Mouse (Mus musculus) megakaryocyte, embryonic 14.5 days (primary cell): Measurements from ENCODE around the gene Mstn.

Experiments used
- FLI1 ChIP-seq: IDR thresholded peaks from 2 replicates; pipeline ENCODE4 v1.6.1; 2012; ENCODE audit warnings: low read length, inconsistent platforms, mixed read lengths
- GATA1 ChIP-seq: IDR thresholded peaks from 3 replicates; pipeline ENCODE4 v1.6.1; 2012; ENCODE audit warnings: mixed read lengths, low read length, inconsistent platforms, borderline replicate concordance

DNA sequence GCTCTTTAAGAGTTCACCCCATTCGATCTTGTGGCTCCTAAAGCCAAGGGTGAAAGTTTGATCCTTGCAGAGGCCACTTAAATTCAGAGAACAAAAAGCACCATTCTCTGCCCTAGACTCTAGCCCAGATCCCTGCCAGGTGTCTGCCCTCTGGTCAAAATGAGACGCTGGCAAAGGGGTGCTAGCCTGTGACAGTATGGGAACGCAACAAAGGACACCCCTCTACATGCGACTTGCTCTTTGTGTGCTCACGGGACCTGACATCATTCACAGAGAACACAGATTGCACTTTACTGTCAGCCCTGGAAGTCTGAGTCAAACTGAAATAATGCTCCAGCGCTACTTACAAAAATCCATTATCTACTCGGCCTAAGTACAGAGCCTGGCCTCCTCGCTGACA, 941 bp upstream of the Mstn start:
- TF ChIP-seq GATA1: no peak
- no peak for TF ChIP-seq FLI1
